Mouse (Mus musculus) ovary, postnatal 36 days (tissue): ENCODE data around the gene Sptlc3.
A peak's percentile ranks its signal among the peaks of the same experiment; 100 is the strongest.

Experiments used
- DNase-seq: peaks from one replicate; pipeline ENCODE4 v3.0.0; 2022; ENCODE audit warnings: low spot score, mixed read lengths

The Sptlc3 gene

DNA sequence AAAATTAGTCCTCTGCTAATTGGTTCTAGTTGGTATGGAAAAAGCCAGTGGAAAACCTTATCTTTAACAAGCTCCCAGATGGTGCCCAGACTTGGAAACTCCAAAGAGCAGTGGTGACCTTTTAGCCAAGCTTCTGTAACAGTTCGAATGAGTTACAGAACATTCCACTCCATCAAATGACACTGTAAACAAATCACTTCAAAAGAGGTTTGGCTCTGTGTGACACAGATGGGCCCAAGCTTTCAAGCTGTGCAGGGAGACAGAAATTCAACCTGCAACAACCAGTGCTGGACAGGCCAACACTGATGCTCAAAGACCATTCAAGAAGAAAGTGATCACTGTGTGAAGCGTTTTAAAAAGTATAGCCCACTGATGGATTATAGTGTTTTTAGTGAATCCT, 144.1 kb downstream of the Sptlc3 start:
- no peak for DNase-seq

DNA sequence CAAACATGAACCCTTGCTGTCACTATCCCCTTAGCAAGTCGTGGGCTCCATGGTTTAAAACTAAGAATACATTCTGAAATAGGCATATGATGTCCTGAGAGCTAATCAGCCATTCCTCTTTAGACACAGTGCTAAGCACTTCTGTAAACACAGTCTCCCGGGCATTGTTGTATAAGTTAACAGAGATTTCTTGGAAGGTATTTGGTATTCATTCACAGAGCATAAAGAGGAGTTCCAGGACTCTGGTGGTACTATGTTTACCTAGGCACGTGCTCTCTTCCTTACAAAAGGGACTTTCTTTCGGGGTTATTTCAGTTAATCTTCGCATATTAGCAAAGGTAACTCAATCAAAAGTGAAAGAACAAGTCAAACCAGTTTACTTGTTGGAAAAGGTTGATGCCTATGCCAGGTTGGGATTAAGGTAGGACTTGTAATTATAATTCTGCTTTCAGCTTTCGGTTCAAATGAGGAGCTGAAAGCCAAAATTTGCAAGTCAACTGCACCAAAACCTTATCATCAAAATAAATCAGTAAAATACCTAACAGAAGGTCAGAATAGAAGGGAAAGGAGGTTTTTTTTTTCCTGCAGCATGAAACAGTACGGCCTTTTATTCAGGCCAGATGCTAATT, 148.2 kb downstream of the Sptlc3 start:
- no peak for DNase-seq

DNA sequence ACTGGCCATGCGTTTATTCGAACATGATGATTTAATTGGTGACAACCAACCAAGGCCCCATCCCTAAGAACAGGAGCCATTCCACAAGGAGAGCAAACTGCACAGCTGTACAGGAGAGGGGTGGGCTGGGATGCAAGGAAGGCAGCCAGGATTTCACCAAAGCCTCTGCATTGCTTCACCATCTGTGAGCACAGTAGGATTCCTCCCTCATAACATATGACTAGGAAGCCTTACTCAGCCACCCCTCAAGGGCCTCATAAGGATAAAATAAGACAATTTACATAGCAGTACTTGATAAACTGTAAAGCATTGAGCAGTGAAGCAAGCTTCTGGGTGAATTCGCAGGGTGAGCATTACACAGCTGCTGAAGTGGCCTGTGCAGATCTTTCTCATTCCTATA, 155.8 kb downstream of the Sptlc3 start:
- no peak for DNase-seq

DNA sequence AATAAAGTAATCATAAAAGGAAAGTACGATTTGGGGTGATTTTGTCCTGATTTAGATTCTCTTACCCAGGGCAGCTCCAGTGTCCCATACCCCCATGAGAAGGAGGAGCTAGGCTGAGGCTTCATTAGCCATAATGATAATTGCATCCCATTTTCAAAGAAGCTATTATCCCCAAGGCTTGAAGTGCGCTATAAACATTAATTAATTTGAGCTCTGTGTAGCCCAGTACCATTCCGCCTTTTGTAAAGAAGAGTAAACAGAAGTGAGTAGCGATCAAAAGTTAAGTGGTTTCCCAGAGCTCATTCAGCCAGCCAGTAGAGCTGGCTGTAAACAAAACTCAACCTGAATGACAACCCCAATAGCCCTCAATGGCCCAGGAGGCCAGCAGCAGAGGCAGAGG, 163.0 kb downstream of the Sptlc3 start:
- no peak for DNase-seq

DNA sequence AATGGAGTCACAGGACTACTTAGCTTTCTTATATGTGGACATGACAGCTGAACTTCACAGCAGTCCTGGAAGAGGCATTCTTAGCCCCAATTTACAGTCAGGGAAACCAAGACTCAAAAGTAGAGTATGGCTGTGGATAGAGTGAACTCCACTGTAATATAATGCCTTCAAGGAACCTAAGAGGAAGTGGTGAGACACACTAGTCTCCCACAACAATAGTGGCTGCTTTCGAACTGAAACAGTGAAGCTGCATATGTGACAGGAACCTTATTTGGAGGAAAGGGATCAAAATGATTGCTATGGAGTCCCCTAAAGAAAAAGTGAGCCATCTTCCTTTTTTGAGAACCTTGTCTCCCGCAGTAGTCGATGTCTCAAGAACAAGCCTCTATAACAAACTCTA, 178.1 kb downstream of the Sptlc3 start:
- DNase-seq: no peak

DNA sequence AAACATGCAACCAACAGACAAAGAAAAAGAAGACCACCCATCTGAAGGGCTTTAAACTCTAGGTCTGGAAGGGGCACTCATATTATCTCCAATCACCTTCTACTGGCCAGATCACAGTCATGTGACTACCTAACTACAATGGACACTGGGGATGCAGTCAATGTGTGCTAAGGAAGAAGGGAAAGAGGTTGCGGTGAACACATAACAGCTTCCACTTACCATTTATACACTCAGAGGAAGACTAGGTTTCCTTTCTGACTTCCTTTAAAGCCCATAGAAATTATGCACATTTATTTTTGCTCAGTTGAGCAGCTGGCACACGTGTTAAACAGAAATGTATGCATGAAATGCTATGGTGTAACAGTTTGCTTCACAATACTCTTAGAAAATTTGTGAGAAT, 178.7 kb downstream of the Sptlc3 start:
- DNase-seq: no peak

DNA sequence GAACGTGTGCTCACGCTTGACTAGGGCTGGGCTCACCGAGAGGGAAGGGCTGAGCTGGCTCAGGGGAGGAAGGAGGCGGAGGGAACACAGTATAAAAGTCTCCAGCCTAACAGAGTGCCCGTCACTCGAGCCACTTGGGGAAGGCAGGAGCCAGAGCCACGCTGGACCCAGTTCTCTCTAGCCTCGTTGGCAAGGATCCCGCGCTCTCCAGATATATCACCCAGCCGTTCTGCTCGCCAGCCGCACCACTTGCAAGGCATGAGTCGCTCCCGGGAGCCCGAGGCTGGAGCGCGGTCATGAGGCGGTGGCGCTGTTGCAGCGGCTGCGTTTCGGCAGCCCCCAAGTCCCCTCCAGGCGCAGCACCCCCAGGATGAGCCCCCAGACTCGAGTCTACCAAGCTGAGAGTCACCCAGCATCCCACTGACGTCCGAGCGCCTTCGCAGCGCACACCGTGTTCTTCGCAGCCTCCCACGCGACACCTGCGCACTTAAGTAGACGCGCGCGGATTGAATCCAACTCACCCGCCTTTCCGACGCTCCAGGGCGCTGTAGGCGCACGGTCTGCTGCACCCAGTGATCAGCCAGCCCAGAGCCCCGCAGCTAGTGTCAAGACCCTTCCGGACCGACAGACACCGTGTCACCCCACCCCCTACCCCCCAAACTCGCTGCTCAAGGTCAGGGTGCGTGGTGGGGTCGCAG, 183.5 kb downstream of the Sptlc3 start:
- peak; percentile 63 for DNase-seq

DNA sequence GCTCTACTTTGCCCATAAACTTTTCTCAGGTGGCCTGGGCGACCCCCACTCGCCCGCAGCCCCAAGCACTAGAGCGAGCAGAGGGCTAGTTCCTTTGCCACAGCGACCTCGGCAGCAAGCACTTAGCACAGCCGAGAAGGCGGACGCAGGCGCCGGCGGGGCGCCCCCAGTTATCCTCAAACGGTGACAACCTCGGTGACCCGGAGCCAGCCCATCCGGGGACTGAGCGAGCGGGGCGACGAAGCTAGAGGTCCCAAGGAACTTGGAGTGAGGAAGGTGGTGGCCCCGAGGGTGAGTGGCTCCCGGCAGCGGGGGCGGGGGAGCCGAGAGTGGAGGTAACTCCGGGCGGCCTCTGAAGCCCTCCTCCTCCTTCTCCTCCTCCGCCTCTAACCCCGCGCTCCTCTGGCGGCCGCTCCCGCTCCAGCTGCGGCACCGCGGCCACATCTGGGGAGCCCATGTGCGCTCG, 184.1 kb downstream of the Sptlc3 start, which contains the start of gene Ism1:
TSS of gene Ism1 (plus strand) at position 370 of the 466 bp plus-strand sequence.
- peak; percentile 41 for DNase-seq

DNA sequence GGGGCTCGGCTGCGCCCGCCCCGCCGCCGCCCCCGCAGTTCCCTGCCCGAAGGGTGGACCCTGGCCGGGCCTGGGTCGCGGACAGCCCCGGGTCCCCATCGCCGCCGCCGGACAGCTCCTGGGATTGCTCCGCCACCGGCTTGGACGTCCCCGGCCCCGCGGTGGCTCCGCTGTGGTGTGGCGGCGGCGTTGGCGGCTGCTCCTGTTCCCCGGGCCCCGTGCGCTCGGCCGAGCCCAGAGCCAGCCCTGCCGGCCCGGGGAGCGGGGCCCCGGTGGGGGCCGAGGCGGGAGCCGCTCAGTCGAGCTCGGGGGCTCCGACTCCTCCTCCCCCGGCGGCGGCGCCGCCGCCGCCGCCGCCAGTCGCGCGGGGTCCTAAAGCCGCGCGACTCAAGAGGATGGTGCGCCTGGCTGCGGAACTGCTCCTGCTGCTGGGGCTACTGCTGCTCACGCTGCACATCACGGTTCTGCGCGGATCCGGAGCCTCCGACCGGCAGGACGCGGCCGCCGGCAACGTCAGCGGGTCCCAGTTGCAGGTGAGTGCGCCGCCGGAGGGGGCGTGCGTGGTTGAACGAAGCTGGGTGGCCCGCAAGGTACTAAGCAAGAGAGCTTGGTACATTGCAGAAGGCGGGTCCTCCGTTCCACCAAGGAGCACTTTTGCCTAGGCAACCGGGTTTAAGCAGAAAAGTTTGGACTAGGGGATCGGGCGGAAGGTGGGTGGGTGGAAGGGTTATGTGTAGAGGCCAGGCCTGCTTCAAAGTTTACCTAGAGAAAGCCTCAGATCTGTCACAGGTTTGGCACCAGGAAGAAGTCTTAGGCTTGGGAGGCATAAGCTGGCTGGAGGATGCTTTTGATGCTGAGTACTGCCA, 184.8 kb downstream of the Sptlc3 start:
- DNase-seq: peak; percentile 43

DNA sequence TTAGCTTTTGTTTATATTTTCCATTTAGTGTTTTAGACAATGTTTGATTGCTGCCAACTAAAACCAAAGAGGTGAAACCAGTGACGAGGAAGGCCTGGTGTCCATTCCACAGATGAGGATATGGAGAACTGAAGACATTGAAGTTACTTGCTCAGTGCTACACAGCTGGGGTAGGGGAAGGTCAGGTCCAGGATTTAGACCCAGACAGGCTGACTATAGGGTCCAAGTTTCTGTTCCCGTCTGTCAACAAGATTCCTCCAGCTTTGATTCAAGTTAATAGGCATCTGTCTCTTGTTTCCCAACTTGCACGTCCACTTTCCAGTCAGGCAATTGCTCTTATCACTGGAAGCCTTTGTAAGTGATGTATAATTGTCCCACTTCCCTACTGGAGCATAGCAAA, 188.8 kb downstream of the Sptlc3 start:
- DNase-seq: no peak
